Mouse (Mus musculus): ENCODE measurements around the gene Coro1c.

GRCm38 (mm10) chr5:113855117-113855516 is 53.4 kb downstream of the Coro1c start:
- TF ChIP-seq CTCF (IDR thresholded peaks at IDR 0.05; ENCODE audit: borderline replicate concordance, control insufficient read depth, extremely low read depth, insufficient read depth, low read length, poor library complexity) (no peak), POLR2A (IDR thresholded peaks at IDR 0.05; ENCODE audit: control insufficient read depth, extremely low read depth, insufficient read depth, low read length, poor library complexity) (no peak)

Measured in thymus, adult 2 months (tissue).